In the genomic region with DNA sequence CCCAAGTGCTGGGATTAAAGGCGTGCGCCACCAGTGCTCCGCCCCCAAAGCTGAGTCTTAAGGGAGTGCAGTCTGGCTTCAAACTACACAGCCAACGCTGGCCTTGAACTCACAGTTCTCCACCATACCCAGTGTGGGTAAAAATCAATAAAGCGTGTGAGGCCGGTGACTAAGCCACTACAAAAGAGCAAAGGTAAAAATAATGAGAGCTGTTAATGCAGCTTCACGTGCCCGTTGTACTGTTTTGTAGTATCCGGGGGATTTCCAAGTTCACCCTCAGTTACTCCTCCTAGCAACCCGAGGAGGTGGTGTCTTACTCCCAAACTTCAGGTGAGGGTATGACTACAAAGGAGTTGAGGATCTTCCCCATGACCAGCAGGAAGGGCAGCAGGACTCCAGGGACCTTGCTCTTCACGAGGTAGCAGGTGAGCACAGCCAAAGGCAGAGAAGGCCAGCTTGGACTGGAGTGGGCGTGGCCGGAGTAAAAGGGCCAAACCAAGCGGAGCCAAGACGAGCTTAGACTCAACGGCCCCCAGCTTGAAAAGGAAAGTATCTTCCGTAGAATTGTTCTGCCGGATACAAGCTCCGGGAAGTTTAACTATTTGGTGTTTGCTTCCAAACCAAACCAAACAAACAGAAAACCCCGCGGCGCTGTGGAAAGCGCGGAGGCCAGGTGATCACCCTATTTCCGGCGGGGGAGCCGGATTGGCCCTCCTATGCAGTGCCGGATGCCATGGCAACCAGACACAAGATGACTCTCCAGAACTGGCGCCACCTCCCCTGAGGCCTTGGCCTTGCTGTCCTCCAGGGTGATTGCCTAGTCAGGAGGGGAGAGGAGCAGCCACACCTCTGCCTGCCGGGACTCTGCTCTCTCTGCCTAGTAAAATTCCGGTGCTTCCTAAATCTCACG, we compare ENCODE assay signal across 8 mouse cellular contexts. TPM values are rescaled to one million over a fixed set of nuclear protein-coding genes. Genes with fewer than 3 reads are reported as not detected.
DNase-seq lines count a peak whose midpoint lies in the region; ATAC-seq and TF ChIP-seq lines count a peak whose summit lies in the region.

No protein-coding gene starts in this region.

- TF ChIP-seq POLR2A in embryonic fibroblast, embryonic 13.5 days (IDR thresholded peaks at IDR 0.05; ENCODE audit: low read depth, low read length) = 0 out of 2 replicates have a peak, but pooled peaks have one; percentile 26
- TF ChIP-seq POLR2A in lung, adult 2 months (IDR thresholded peaks at IDR 0.05; ENCODE audit: borderline replicate concordance, extremely low read depth, low read depth, low read length) = peak; percentile 57; the same call in 1 of the 2 replicates
- peak; percentile 62 for TF ChIP-seq POLR2A in testis, adult 2 months (IDR thresholded peaks at IDR 0.05; ENCODE audit: control insufficient read depth, low read depth, low read length)

- DNase-seq in CD8-positive naive resting alpha-beta T cell, adult 2 months (ENCODE audit: low read depth in 2 of 2, low spot score in 2 of 2) = peak; percentile 27 to 34
- peak; percentile 45 to 73 for DNase-seq in adrenal gland, postnatal 4 days (ENCODE audit: low spot score in 2 of 2)
- peak; percentile 76 for DNase-seq in lung, adult 2 months

- H3K27ac ChIP-seq in embryonic fibroblast, embryonic 13.5 days (ENCODE audit: insufficient read depth, low read length) = peak overlapping the region; percentile 57
- peak overlapping the region; percentile 95 for H3K27ac ChIP-seq in heart, embryonic 12.5 days (ENCODE audit: poor library complexity, severe bottlenecking)
- H3K27ac ChIP-seq in kidney, embryonic 15.5 days = peak overlapping the region; percentile 87
- H3K27ac ChIP-seq in neural tube, embryonic 14.5 days (ENCODE audit: low read depth, low read length) = no peak overlapping the region
- H3K27ac ChIP-seq in testis, adult 2 months (ENCODE audit: control insufficient read depth, insufficient read depth, low read depth, low read length) = peak overlapping the region; percentile 83

- H3K4me3 ChIP-seq in embryonic fibroblast, embryonic 13.5 days (ENCODE audit: insufficient read depth, low read length) = peak overlapping the region; percentile 9
- peak overlapping the region; percentile 40 for H3K4me3 ChIP-seq in heart, embryonic 12.5 days
- H3K4me3 ChIP-seq in kidney, embryonic 15.5 days (replicated peaks) = peak overlapping the region; percentile 48
- H3K4me3 ChIP-seq in lung, adult 2 months (replicated peaks; ENCODE audit: extremely low read depth, low read depth, low read length) = peak overlapping the region; percentile 40
- peak overlapping the region; percentile 16 for H3K4me3 ChIP-seq in neural tube, embryonic 14.5 days (ENCODE audit: low read depth, low read length)
- H3K4me3 ChIP-seq in testis, adult 2 months (ENCODE audit: control insufficient read depth, low read depth, low read length) = peak overlapping the region; percentile 93

- peak; percentile 92 for ATAC-seq in heart, embryonic 12.5 days (ENCODE audit: insufficient number of reproducible peaks, low FRiP score)
- ATAC-seq in kidney, embryonic 15.5 days (replicated peaks; ENCODE audit: low FRiP score) = peak; percentile 95
- peak; percentile 56; the same call in 1 of the 2 replicates for ATAC-seq in neural tube, embryonic 14.5 days (ENCODE audit: low read depth)

- H3K9ac ChIP-seq in heart, embryonic 12.5 days = peak overlapping the region; percentile 57
- H3K9ac ChIP-seq in kidney, embryonic 15.5 days = peak overlapping the region; percentile 29
- H3K9ac ChIP-seq in neural tube, embryonic 14.5 days (replicated peaks; ENCODE audit: low read depth, low read length) = 0 out of 2 replicates have a peak overlapping the region, but pooled peaks have one; percentile 12

- no peaks in the 10 kb centered on the region for H3K9me3 ChIP-seq in heart, embryonic 12.5 days (replicated peaks)
- no peaks in the 10 kb centered on the region for H3K9me3 ChIP-seq in kidney, embryonic 15.5 days (replicated peaks)
- no peaks in the 10 kb centered on the region for H3K9me3 ChIP-seq in neural tube, embryonic 14.5 days (ENCODE audit: control insufficient read depth, low read length)

- no peaks in the 10 kb centered on the region for H3K36me3 ChIP-seq in heart, embryonic 12.5 days
- H3K36me3 ChIP-seq in kidney, embryonic 15.5 days = no peaks in the 10 kb centered on the region
- H3K36me3 ChIP-seq in neural tube, embryonic 14.5 days (ENCODE audit: control insufficient read depth, insufficient read depth, low read length) = no peaks in the 10 kb centered on the region
- no peaks in the 10 kb centered on the region for H3K36me3 ChIP-seq in testis, adult 2 months (ENCODE audit: control insufficient read depth, insufficient read depth, low read length)

- WGBS in heart, embryonic 12.5 days = 12% methylated on average over 32 of the region's 32 CpGs
- 10% methylated on average over 32 of the region's 32 CpGs for WGBS in kidney, embryonic 15.5 days
- WGBS in lung, adult 2 months = 15% methylated on average over 32 of the region's 32 CpGs
- 11% methylated on average over 32 of the region's 32 CpGs for whole genome bisulfite sequencing in neural tube, embryonic 14.5 days

- H3K4me1 ChIP-seq in embryonic fibroblast, embryonic 13.5 days (ENCODE audit: control insufficient read depth, insufficient read depth, low read length) = peaks cover 15% of the 10 kb centered on the region; the same call in 1 of the 2 replicates
- peaks cover 91% of the 10 kb centered on the region for H3K4me1 ChIP-seq in heart, embryonic 12.5 days (replicated peaks)
- peaks cover 42% of the 10 kb centered on the region for H3K4me1 ChIP-seq in kidney, embryonic 15.5 days
- H3K4me1 ChIP-seq in lung, adult 2 months (ENCODE audit: control insufficient read depth, insufficient read depth, low read length) = peaks cover 14% of the 10 kb centered on the region
- peaks cover 11% of the 10 kb centered on the region; the same call in 1 of the 2 replicates for H3K4me1 ChIP-seq in neural tube, embryonic 14.5 days (ENCODE audit: control insufficient read depth, insufficient read depth, low read length)
- peaks cover 14% of the 10 kb centered on the region for H3K4me1 ChIP-seq in testis, adult 2 months (ENCODE audit: control insufficient read depth, insufficient read depth, low read length)

- H3K4me2 ChIP-seq in heart, embryonic 12.5 days = peak overlapping the region; percentile 67
- peak overlapping the region; percentile 66 for H3K4me2 ChIP-seq in kidney, embryonic 15.5 days
- peak overlapping the region; percentile 47 for H3K4me2 ChIP-seq in neural tube, embryonic 14.5 days (ENCODE audit: low read depth, low read length)

- no peak for TF ChIP-seq CTCF in embryonic fibroblast, embryonic 13.5 days (IDR thresholded peaks at IDR 0.05; ENCODE audit: borderline replicate concordance, insufficient read depth, low read length)
- no peak for TF ChIP-seq CTCF in lung, adult 2 months (IDR thresholded peaks at IDR 0.05; ENCODE audit: insufficient read depth, low read length)
- TF ChIP-seq CTCF in testis, adult 2 months (IDR thresholded peaks at IDR 0.05; ENCODE audit: control insufficient read depth, insufficient read depth, insufficient replicate concordance, low read depth, low read length) = peak; percentile 16; the same call in 1 of the 2 replicates

- no peaks in the 10 kb centered on the region for H3K27me3 ChIP-seq in heart, embryonic 12.5 days (replicated peaks)
- H3K27me3 ChIP-seq in kidney, embryonic 15.5 days = no peaks in the 10 kb centered on the region
- H3K27me3 ChIP-seq in neural tube, embryonic 14.5 days (ENCODE audit: control insufficient read depth, insufficient read depth, low read length) = no peaks in the 10 kb centered on the region
- H3K27me3 ChIP-seq in testis, adult 2 months (ENCODE audit: control insufficient read depth, insufficient read depth, low read length) = no peaks in the 10 kb centered on the region

RNA-seq across cellular contexts. Expression of gene Smad6, which starts 27.9 kb away (rescaled TPM):
- 10 to 100 TPM; 28.8 to 32.9 TPM for total RNA-seq in adrenal gland, postnatal 4 days (2021)
- polyA plus RNA-seq in embryonic fibroblast, embryonic 13.5 days (2011; ENCODE audit: insufficient read length, low read depth, missing spikeins) = 7.5 and 8.3 TPM in 2 replicates
- polyA plus RNA-seq in heart, embryonic 12.5 days (2016; fragmentation: Nextera tagmentation; extraction: Ambion mirVana) = 56.2 and 62.8 TPM in 2 replicates
- 10.6 and 12.3 TPM in 2 replicates for polyA plus RNA-seq in kidney, embryonic 15.5 days (2015; fragmentation: Nextera tagmentation; extraction: Ambion mirVana)
- 260 and 369 TPM in 2 replicates for polyA plus RNA-seq in lung, adult 2 months (2012; rRNA removed)
- polyA plus RNA-seq in neural tube, embryonic 14.5 days (2014; fragmentation: Nextera tagmentation; extraction: Ambion mirVana) = 1.0 and 2.2 TPM in 2 replicates
- 34.5 and 38.1 TPM in 2 replicates for polyA plus RNA-seq in testis, adult 2 months (2012; rRNA removed)

Comparison
In these comparisons a context has a peak if more than half of its experiments do, and no peak if none do; other contexts are left out.
1. H3K4me3 ChIP-seq: peak in every context shown above with its lines; median percentile 93 in testis, adult 2 months; 48 in kidney, embryonic 15.5 days; 40 in heart, embryonic 12.5 days; 40 in lung, adult 2 months; 16 in neural tube, embryonic 14.5 days; 9 in embryonic fibroblast, embryonic 13.5 days.